Mouse (Mus musculus): ENCODE data around the gene Sigirr. TPM values are rescaled to one million over a fixed set of nuclear protein-coding genes. Genes with fewer than 3 reads are reported as not detected.
A peak's percentile ranks its signal among the peaks of the same experiment; 100 is the strongest.

Gene Sigirr
- polyA plus RNA-seq, 1 experiment from 2014 or later: 15.1 TPM

- peak overlapping the region; percentile 63 for H3K4me3 ChIP-seq
- H3K4me2 ChIP-seq: peak overlapping the region; percentile 81
- WGBS: under 1% methylated on average over 15 of the region's 15 CpGs
- H3K27me3 ChIP-seq: no peaks in the 10 kb centered on the region
- ATAC-seq (ENCODE audit: borderline replicate concordance, extremely low read depth, low FRiP score, low TSS enrichment): no peak
- H3K9me3 ChIP-seq: no peaks in the 10 kb centered on the region
- H3K9ac ChIP-seq: peak overlapping the region; percentile 62
- peaks cover 5% of the 10 kb centered on the region for H3K4me1 ChIP-seq
- H3K36me3 ChIP-seq: no peaks in the 10 kb centered on the region
- H3K27ac ChIP-seq: peak overlapping the region; percentile 85
Observed at GRCm38 (mm10) chr7:141123517-141123856, 23.1 kb upstream of the Sigirr start.

GRCm38 (mm10) chr7:141122689-141123516 lies 22.5 kb upstream of the Sigirr start:
- 2% methylated on average over 29 of the region's 29 CpGs for WGBS
- H3K36me3 ChIP-seq: no peaks in the 10 kb centered on the region
- peak overlapping the region; percentile 81 for H3K4me2 ChIP-seq

GRCm38 (mm10) chr7:141122245-141122644 lies 21.9 kb upstream of the Sigirr start, which contains the start of gene Ptdss2:
Gene Ptdss2, plus strand, starts transcription at chr7:141122382.
- WGBS: 31% methylated on average over 14 of the region's 14 CpGs
- H3K4me3 ChIP-seq: peak within 1 kb of the TSS; percentile 63
- H3K27ac ChIP-seq: peak within 1 kb of the TSS; percentile 85
- H3K4me1 ChIP-seq: peaks cover 5% of the 10 kb centered on the region
- H3K27me3 ChIP-seq: no peaks in the 10 kb centered on the region
- no peak for ATAC-seq (ENCODE audit: borderline replicate concordance, extremely low read depth, low FRiP score, low TSS enrichment)
- no peaks in the 10 kb centered on the region for H3K36me3 ChIP-seq
- peak within 1 kb of the TSS; percentile 81 for H3K4me2 ChIP-seq
- peak within 1 kb of the TSS; percentile 62 for H3K9ac ChIP-seq
- H3K9me3 ChIP-seq: no peaks in the 10 kb centered on the region

More at GRCm38 (mm10) chr7:141122689-141123516, 22.5 kb upstream of the Sigirr start:
- Histone ChIP-seq H3K9me3 (no peaks in the 10 kb centered on the region), H3K4me1 (peaks cover 5% of the 10 kb centered on the region), H3K4me3 (peak overlapping the region; percentile 63), H3K9ac (peak overlapping the region; percentile 62), H3K27ac (peak overlapping the region; percentile 85), H3K27me3 (no peaks in the 10 kb centered on the region)
- peak; percentile 99 for ATAC-seq (ENCODE audit: borderline replicate concordance, extremely low read depth, low FRiP score, low TSS enrichment)

GRCm38 (mm10) chr7:141121051-141121531 lies 20.7 kb upstream of the Sigirr start:
- Histone ChIP-seq H3K27ac (no peak overlapping the region), H3K36me3 (no peaks in the 10 kb centered on the region), H3K9ac (no peak overlapping the region), H3K9me3 (no peaks in the 10 kb centered on the region), H3K4me1 (peaks cover 5% of the 10 kb centered on the region), H3K4me2 (no peak overlapping the region), H3K4me3 (no peak overlapping the region), H3K27me3 (no peaks in the 10 kb centered on the region)
- 74% methylated on average over 5 of the region's 5 CpGs for WGBS
- no peak for ATAC-seq (ENCODE audit: borderline replicate concordance, extremely low read depth, low FRiP score, low TSS enrichment)

- Histone ChIP-seq H3K27ac (no peak overlapping the region), H3K4me1 (peaks cover 5% of the 10 kb centered on the region), H3K9me3 (no peaks in the 10 kb centered on the region), H3K4me3 (no peak overlapping the region), H3K4me2 (no peak overlapping the region), H3K9ac (no peak overlapping the region), H3K27me3 (no peaks in the 10 kb centered on the region), H3K36me3 (no peaks in the 10 kb centered on the region)
- 71% methylated on average over 3 of the region's 3 CpGs for WGBS
- no peak for ATAC-seq (ENCODE audit: borderline replicate concordance, extremely low read depth, low FRiP score, low TSS enrichment)
Observed at GRCm38 (mm10) chr7:141120605-141121004, 20.2 kb upstream of the Sigirr start.

- no peaks in the 10 kb centered on the region for H3K27me3 ChIP-seq
- no peaks in the 10 kb centered on the region for H3K9me3 ChIP-seq
- no peaks in the 10 kb centered on the region for H3K36me3 ChIP-seq
- H3K4me2 ChIP-seq: no peak overlapping the region
- no peak overlapping the region for H3K4me3 ChIP-seq
- 68% methylated on average over 3 of the region's 3 CpGs for WGBS
- peaks cover 5% of the 10 kb centered on the region for H3K4me1 ChIP-seq
- H3K27ac ChIP-seq: no peak overlapping the region
- H3K9ac ChIP-seq: no peak overlapping the region
- no peak for ATAC-seq (ENCODE audit: borderline replicate concordance, extremely low read depth, low FRiP score, low TSS enrichment)
Observed at GRCm38 (mm10) chr7:141119487-141119886, 19.1 kb upstream of the Sigirr start.

- Histone ChIP-seq H3K9me3 (no peaks in the 10 kb centered on the region), H3K9ac (0 out of 2 replicates have a peak within 1 kb of the TSS, but pooled peaks have one; percentile 15), H3K27me3 (no peaks in the 10 kb centered on the region), H3K4me3 (peak within 1 kb of the TSS; percentile 13), H3K27ac (no peak within 1 kb of the TSS), H3K4me2 (peak within 1 kb of the TSS; percentile 46), H3K36me3 (no peaks in the 10 kb centered on the region), H3K4me1 (peaks cover 5% of the 10 kb centered on the region)
- WGBS: 10% methylated on average over 9 of the region's 9 CpGs
- ATAC-seq (ENCODE audit: borderline replicate concordance, extremely low read depth, low FRiP score, low TSS enrichment): no peak; the same call in 1 of the 2 replicates
Observed at GRCm38 (mm10) chr7:141117636-141118035, 17.3 kb upstream of the Sigirr start, which contains the start of gene Ano9. Gene Ano9, minus strand, starts transcription at chr7:141117806.

GRCm38 (mm10) chr7:141115874-141116273 lies 15.5 kb upstream of the Sigirr start:
- no peak for ATAC-seq (ENCODE audit: borderline replicate concordance, extremely low read depth, low FRiP score, low TSS enrichment)
- Histone ChIP-seq H3K27me3 (no peaks in the 10 kb centered on the region), H3K4me1 (no peaks in the 10 kb centered on the region), H3K36me3 (no peaks in the 10 kb centered on the region), H3K4me2 (no peak overlapping the region), H3K4me3 (no peak overlapping the region), H3K9ac (no peak overlapping the region), H3K9me3 (no peaks in the 10 kb centered on the region), H3K27ac (no peak overlapping the region)
- 73% methylated on average over 9 of the region's 9 CpGs for WGBS

GRCm38 (mm10) chr7:141103161-141103560 lies 2.8 kb upstream of the Sigirr start:
- H3K9ac ChIP-seq: no peak overlapping the region
- H3K9me3 ChIP-seq: no peaks in the 10 kb centered on the region
- 53% methylated on average over 3 of the region's 3 CpGs for WGBS
- no peak overlapping the region for H3K4me2 ChIP-seq
- H3K27me3 ChIP-seq: peaks cover 34% of the 10 kb centered on the region
- H3K4me3 ChIP-seq: no peak overlapping the region
- no peak overlapping the region for H3K27ac ChIP-seq
- peaks cover 14% of the 10 kb centered on the region for H3K4me1 ChIP-seq
- no peaks in the 10 kb centered on the region for H3K36me3 ChIP-seq
- ATAC-seq (ENCODE audit: borderline replicate concordance, extremely low read depth, low FRiP score, low TSS enrichment): no peak

- WGBS: 83% methylated on average over 5 of the region's 5 CpGs
- H3K4me3 ChIP-seq: no peak overlapping the region
- ATAC-seq (ENCODE audit: borderline replicate concordance, extremely low read depth, low FRiP score, low TSS enrichment): no peak
- H3K4me1 ChIP-seq: peaks cover 24% of the 10 kb centered on the region
- no peak overlapping the region for H3K9ac ChIP-seq
- no peaks in the 10 kb centered on the region for H3K36me3 ChIP-seq
- H3K4me2 ChIP-seq: no peak overlapping the region
- peaks cover 34% of the 10 kb centered on the region for H3K27me3 ChIP-seq
- no peak overlapping the region for H3K27ac ChIP-seq
- no peaks in the 10 kb centered on the region for H3K9me3 ChIP-seq
Observed at GRCm38 (mm10) chr7:141097177-141097576, 3.2 kb downstream of the Sigirr start.

GRCm38 (mm10) chr7:141096649-141097056 lies 3.7 kb downstream of the Sigirr start:
- Histone ChIP-seq H3K36me3 (no peaks in the 10 kb centered on the region), H3K27me3 (peaks cover 32% of the 10 kb centered on the region), H3K4me1 (peaks cover 28% of the 10 kb centered on the region), H3K4me2 (peak overlapping the region; percentile 38), H3K9ac (no peak overlapping the region), H3K27ac (peak overlapping the region; percentile 45; the same call in 1 of the 2 replicates), H3K9me3 (no peaks in the 10 kb centered on the region), H3K4me3 (peak overlapping the region; percentile 19)
- 35% methylated on average over 6 of the region's 6 CpGs for WGBS
- peak; percentile 35; the same call in 1 of the 2 replicates for ATAC-seq (ENCODE audit: borderline replicate concordance, extremely low read depth, low FRiP score, low TSS enrichment)

GRCm38 (mm10) chr7:141096021-141096420 lies 4.4 kb downstream of the Sigirr start:
- H3K9me3 ChIP-seq: no peaks in the 10 kb centered on the region
- peaks cover 26% of the 10 kb centered on the region for H3K27me3 ChIP-seq
- no peak for ATAC-seq (ENCODE audit: borderline replicate concordance, extremely low read depth, low FRiP score, low TSS enrichment)
- peaks cover 28% of the 10 kb centered on the region for H3K4me1 ChIP-seq
- WGBS: 72% methylated on average over 6 of the region's 6 CpGs
- peak overlapping the region; percentile 19 for H3K4me3 ChIP-seq
- H3K9ac ChIP-seq: no peak overlapping the region
- no peak overlapping the region for H3K27ac ChIP-seq
- no peaks in the 10 kb centered on the region for H3K36me3 ChIP-seq
- H3K4me2 ChIP-seq: peak overlapping the region; percentile 38
